Mouse (Mus musculus) hindbrain, embryonic 16.5 days (tissue): Measurements from ENCODE around the gene Otop2. TPM values are rescaled to one million over a fixed set of nuclear protein-coding genes. Genes with fewer than 3 reads are reported as not detected.
A peak's percentile ranks its signal among the peaks of the same experiment; 100 is the strongest.

Experiments
- ATAC-seq: fragments of 200-750 bp; cut with Nextera tagmentation; 2 replicates; pipeline ENCODE4 v1.8.0; 2017; ENCODE audit warnings: moderate TSS enrichment, moderate library complexity
- H3K27ac ChIP-seq: fragments of 300-500 bp; sonication (generic); 2 replicates; pipeline ENCODE4 v1.5.1; 2014; ENCODE audit warnings: low read depth, mild to moderate bottlenecking, control low read depth, low read length, moderate library complexity
- H3K27me3 ChIP-seq: fragments of 300-500 bp; sonication (generic); replicated peaks from 2 replicates; pipeline ENCODE4 v1.6.1; 2014; ENCODE audit warnings: low read length; ENCODE audit not compliant: control insufficient read depth, insufficient read depth
- H3K36me3 ChIP-seq: fragments of 300-500 bp; sonication (generic); 2 replicates; pipeline ENCODE4 v1.6.1; 2014; ENCODE audit warnings: mild to moderate bottlenecking, low read length, moderate library complexity, mixed read lengths; ENCODE audit not compliant: control insufficient read depth, insufficient read depth
- H3K4me1 ChIP-seq: fragments of 300-500 bp; sonication (generic); 2 replicates; pipeline ENCODE4 v1.6.1; 2014; ENCODE audit warnings: low read depth, low read length; ENCODE audit not compliant: control insufficient read depth, insufficient read depth
- H3K4me2 ChIP-seq: fragments of 300-500 bp; sonication (generic); 2 replicates; pipeline ENCODE4 v1.6.1; 2014; ENCODE audit warnings: mild to moderate bottlenecking, low read length, control low read depth, moderate library complexity
- H3K4me3 ChIP-seq: fragments of 300-500 bp; sonication (generic); 2 replicates; pipeline ENCODE4 v1.5.1; 2014; ENCODE audit warnings: mild to moderate bottlenecking, low read length, control low read depth, moderate library complexity
- H3K9ac ChIP-seq: fragments of 300-500 bp; sonication (generic); 2 replicates; pipeline ENCODE4 v1.6.1; 2014; ENCODE audit warnings: low read depth, mild to moderate bottlenecking, control low read depth, low read length, moderate library complexity
- H3K9me3 ChIP-seq: fragments of 300-500 bp; sonication (generic); 2 replicates; pipeline ENCODE4 v1.6.1; 2014; ENCODE audit warnings: mild to moderate bottlenecking, low read length, moderate library complexity; ENCODE audit not compliant: control insufficient read depth
- WGBS: fragments of 180-500 bp; shearing (Covaris S2); extraction: QIAGEN DNeasy Blood & Tissue Kit; methylation state at CpG from one replicate; pipeline ENCODE4 v1.1.7; 2014; 5-methylcytosine and 5-hydroxymethylcytosine counted together
- polyA plus RNA-seq: library from polyadenylated mRNA; unstranded; fragments of >200 nt; fragmentation: Nextera tagmentation; extraction: Ambion mirVana; gene quantifications from 2 replicates; pipeline ENCODE4 v1.2.1, GENCODE M21; 2015

Otop2 gene
- polyA plus RNA-seq, 1 experiment from 2014 or later: 0.18 TPM

DNA sequence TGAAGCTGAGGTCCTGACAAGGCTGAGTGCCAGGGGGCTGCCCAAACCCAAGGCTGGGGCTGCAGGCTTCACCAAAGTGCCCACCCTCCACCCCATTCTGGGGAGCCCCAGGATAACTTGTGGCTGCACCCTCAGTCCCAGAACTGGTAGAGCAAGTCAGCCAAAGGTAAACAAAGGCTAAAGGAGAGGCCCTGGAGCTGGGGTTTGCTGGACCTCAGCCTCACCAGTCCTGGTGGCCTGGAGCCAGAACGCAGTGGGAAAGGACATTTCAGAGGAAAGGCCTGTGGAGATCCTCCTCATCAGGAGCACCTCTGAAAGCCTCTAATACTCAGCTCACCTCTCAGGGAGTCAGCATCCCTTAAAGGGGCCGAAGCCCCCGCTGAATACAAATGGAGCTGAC is 57.2 kb downstream of the Otop2 start:
- Histone ChIP-seq H3K36me3 (no peaks in the 10 kb centered on the region), H3K27ac (no peak overlapping the region), H3K4me3 (no peak overlapping the region), H3K4me2 (no peak overlapping the region), H3K9ac (no peak overlapping the region), H3K9me3 (no peaks in the 10 kb centered on the region), H3K27me3 (no peaks in the 10 kb centered on the region), H3K4me1 (peaks cover 19% of the 10 kb centered on the region)
- no peak for ATAC-seq
- WGBS: 91% methylated on average over 3 of the region's 3 CpGs

GRCm38 (mm10) chr11:115366039-115366705 is 59.2 kb downstream of the Otop2 start:
- Histone ChIP-seq H3K9ac (peak overlapping the region; percentile 88), H3K9me3 (no peaks in the 10 kb centered on the region), H3K4me3 (peak overlapping the region; percentile 78), H3K36me3 (no peaks in the 10 kb centered on the region), H3K4me1 (peaks cover 18% of the 10 kb centered on the region), H3K27ac (peak overlapping the region; percentile 90), H3K4me2 (peak overlapping the region; percentile 86), H3K27me3 (no peaks in the 10 kb centered on the region)
- ATAC-seq: peak; percentile 34; the same call in 1 of the 2 replicates
- WGBS: 51% methylated on average over 7 of the region's 7 CpGs

DNA sequence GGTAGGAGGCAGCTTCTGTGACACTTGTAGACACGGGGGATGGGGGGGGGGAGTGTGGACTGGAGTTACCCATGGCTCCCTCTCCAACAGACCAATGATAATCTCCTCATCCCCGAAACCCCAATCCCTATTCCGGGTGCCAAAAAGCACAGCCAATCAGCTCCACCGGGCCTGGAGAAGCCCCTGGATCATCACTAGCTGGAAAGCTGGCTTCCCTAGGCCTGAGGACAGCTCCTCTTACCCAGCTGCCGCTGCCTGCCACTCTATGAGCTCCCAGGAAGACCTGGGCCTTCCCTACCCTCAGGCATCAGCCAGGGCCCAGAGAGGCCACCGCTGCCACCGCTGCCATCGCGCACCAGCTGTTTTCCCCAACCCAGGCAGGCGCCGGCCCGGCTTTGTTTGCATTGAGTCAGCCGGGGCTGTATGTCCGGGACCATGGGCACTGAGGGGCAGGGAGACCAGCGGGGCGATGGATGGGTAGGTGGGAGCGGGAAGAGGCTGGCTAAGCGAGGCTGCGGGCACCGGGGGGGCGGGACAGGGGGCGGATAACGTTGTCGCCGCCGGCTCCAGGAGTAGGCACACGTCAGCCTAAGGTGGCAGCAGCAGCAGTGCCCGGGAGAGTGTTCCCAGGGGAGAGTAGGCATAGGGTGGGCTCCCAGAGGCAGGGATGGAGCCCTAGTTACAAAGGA is 59.9 kb downstream of the Otop2 start:
- Histone ChIP-seq H3K36me3 (no peaks in the 10 kb centered on the region), H3K9me3 (no peaks in the 10 kb centered on the region), H3K27me3 (no peaks in the 10 kb centered on the region), H3K9ac (peak overlapping the region; percentile 88), H3K4me2 (peak overlapping the region; percentile 86), H3K4me3 (peak overlapping the region; percentile 78), H3K4me1 (peaks cover 18% of the 10 kb centered on the region), H3K27ac (peak overlapping the region; percentile 90)
- WGBS: 1% methylated on average over 28 of the region's 28 CpGs
- ATAC-seq: peak; percentile 85

- H3K27me3 ChIP-seq: no peaks in the 10 kb centered on the region
- H3K4me1 ChIP-seq: peaks cover 18% of the 10 kb centered on the region
- H3K36me3 ChIP-seq: no peaks in the 10 kb centered on the region
- H3K4me3 ChIP-seq: peak within 1 kb of the TSS; percentile 78
- H3K9me3 ChIP-seq: no peaks in the 10 kb centered on the region
- H3K27ac ChIP-seq: peak within 1 kb of the TSS; percentile 90
- H3K9ac ChIP-seq: peak within 1 kb of the TSS; percentile 88
- ATAC-seq: peak; percentile 81
- WGBS: under 1% methylated on average over 32 of the region's 39 CpGs
- H3K4me2 ChIP-seq: peak within 1 kb of the TSS; percentile 86
Measured at GRCm38 (mm10) chr11:115367395-115367944, 60.5 kb downstream of the Otop2 start, which contains the start of gene Hid1. Hid1 (minus strand) TSS chr11:115367756.

- WGBS: 52% methylated on average over 7 of the region's 7 CpGs
- H3K27ac ChIP-seq: no peak overlapping the region
- H3K27me3 ChIP-seq: no peaks in the 10 kb centered on the region
Measured at GRCm38 (mm10) chr11:115370368-115370767, 63.4 kb downstream of the Otop2 start.

DNA sequence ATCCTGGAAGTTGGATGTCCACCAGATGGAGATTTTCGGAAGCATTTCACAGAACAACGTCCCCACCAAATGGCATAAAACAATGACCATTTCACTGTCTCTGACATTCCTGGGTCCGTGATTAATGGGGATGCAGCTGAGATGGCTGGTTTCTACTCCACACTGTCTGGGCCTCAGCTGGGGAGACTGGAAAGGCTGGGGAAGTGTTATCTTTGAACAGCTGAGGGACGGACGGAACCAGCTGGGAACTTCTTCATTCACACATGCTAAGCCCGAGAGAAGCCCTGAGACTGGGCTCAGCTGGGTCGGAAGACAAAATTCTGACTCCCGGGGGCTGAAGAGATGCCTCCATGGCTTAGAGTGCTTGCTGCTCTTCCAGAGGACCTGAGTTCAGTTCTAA is 64.4 kb downstream of the Otop2 start:
- 56% methylated on average over 8 of the region's 8 CpGs for WGBS
- ATAC-seq: no peak
- peaks cover 16% of the 10 kb centered on the region for H3K4me1 ChIP-seq
- H3K4me2 ChIP-seq: no peak overlapping the region
- H3K9me3 ChIP-seq: no peaks in the 10 kb centered on the region
- H3K4me3 ChIP-seq: no peak overlapping the region
- no peak overlapping the region for H3K27ac ChIP-seq
- H3K9ac ChIP-seq: no peak overlapping the region
- no peaks in the 10 kb centered on the region for H3K36me3 ChIP-seq
- H3K27me3 ChIP-seq: peaks cover 4% of the 10 kb centered on the region

More at GRCm38 (mm10) chr11:115370368-115370767, 63.4 kb downstream of the Otop2 start:
- H3K4me1 ChIP-seq: peaks cover 26% of the 10 kb centered on the region
- H3K4me3 ChIP-seq: no peak overlapping the region
- no peaks in the 10 kb centered on the region for H3K36me3 ChIP-seq
- H3K9me3 ChIP-seq: no peaks in the 10 kb centered on the region
- no peak for ATAC-seq
- H3K4me2 ChIP-seq: no peak overlapping the region
- H3K9ac ChIP-seq: no peak overlapping the region

- Histone ChIP-seq H3K27ac (no peak overlapping the region), H3K4me1 (peaks cover 12% of the 10 kb centered on the region), H3K9me3 (no peaks in the 10 kb centered on the region), H3K36me3 (no peaks in the 10 kb centered on the region), H3K4me3 (no peak overlapping the region), H3K27me3 (peaks cover 4% of the 10 kb centered on the region), H3K9ac (no peak overlapping the region), H3K4me2 (no peak overlapping the region)
- ATAC-seq: no peak
- 74% methylated on average over 1 of the region's 1 CpGs for WGBS
Measured at GRCm38 (mm10) chr11:115372015-115372414, 65.1 kb downstream of the Otop2 start.

GRCm38 (mm10) chr11:115372737-115373136 is 65.8 kb downstream of the Otop2 start:
- no peak overlapping the region for H3K27ac ChIP-seq
- 49% methylated on average over 2 of the region's 2 CpGs for WGBS
- no peak overlapping the region for H3K9ac ChIP-seq
- H3K36me3 ChIP-seq: no peaks in the 10 kb centered on the region
- H3K4me2 ChIP-seq: no peak overlapping the region
- H3K9me3 ChIP-seq: no peaks in the 10 kb centered on the region
- peaks cover 12% of the 10 kb centered on the region for H3K4me1 ChIP-seq
- H3K27me3 ChIP-seq: peaks cover 4% of the 10 kb centered on the region
- no peak overlapping the region for H3K4me3 ChIP-seq
- ATAC-seq: no peak
